In the genomic region with DNA sequence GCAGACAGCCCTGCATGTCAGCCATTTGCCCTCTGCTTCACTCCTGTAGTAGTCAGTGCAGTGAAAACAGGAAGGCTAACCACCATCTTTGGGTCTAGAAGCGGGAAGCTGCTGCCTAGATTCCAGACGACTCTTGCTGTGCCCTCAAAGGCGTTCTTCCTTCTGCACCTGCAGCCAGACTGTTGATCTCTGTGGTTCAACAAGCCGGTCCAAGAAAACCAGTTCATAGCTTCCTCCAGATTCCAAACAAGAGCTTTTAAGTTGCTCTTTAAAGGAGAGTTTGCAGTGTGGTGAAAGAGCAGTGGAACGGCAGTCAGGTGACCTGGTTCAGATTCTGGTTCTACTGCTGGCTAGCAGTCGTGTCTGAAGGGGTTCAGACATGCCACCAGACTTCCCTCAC, we compare ENCODE assay signal across 16 mouse cellular contexts. TPM values are rescaled to one million over a fixed set of nuclear protein-coding genes. Genes with fewer than 3 reads are reported as not detected.
A peak's percentile ranks its signal among the peaks of the same experiment; 100 is the strongest.
DNase-seq lines count a peak whose midpoint lies in the region; ATAC-seq and TF ChIP-seq lines count a peak whose summit lies in the region.
"Had no signal": no experiment of that assay in that cellular context is flagged by ENCODE, and none has a peak within 500 bp of the region (broad histone marks: within the 10 kb centered on the region; RNA-seq: fewer than 3 reads in every experiment).

No protein-coding gene starts in this region.

- H3K27me3 ChIP-seq in forebrain, postnatal 0 days (ENCODE audit: insufficient read depth, low read length): no peaks in the 10 kb centered on the region
- H3K27me3 ChIP-seq in forebrain, embryonic 10.5 days (ENCODE audit: poor library complexity, severe bottlenecking): no peaks in the 10 kb centered on the region
- H3K27me3 ChIP-seq: embryonic facial prominence, embryonic 13.5 days; liver, embryonic 12.5 days; neural tube, embryonic 15.5 days had no signal

- no peak for TF ChIP-seq CTCF in forebrain, postnatal 0 days (IDR thresholded peaks at IDR 0.05; ENCODE audit: low read depth)
- TF ChIP-seq CTCF in layer of hippocampus, adult 2 months (conservative IDR thresholded peaks at IDR 0.05): no peak

- peak overlapping the region; percentile 62 for H3K27ac ChIP-seq in forebrain, postnatal 0 days (ENCODE audit: low read depth, low read length)
- no peak overlapping the region for H3K27ac ChIP-seq in forebrain, embryonic 10.5 days
- H3K27ac ChIP-seq in layer of hippocampus, adult 2 months: peak overlapping the region; percentile 33; the same call in 1 of the 2 replicates
- H3K27ac ChIP-seq: embryonic facial prominence, embryonic 13.5 days; liver, embryonic 12.5 days; neural tube, embryonic 15.5 days had no signal

- 0 out of 2 replicates have a peak, but pooled peaks cover 3% of the 10 kb centered on the region for H3K4me1 ChIP-seq in forebrain, postnatal 0 days (ENCODE audit: insufficient read depth)
- peaks cover 7% of the 10 kb centered on the region for H3K4me1 ChIP-seq in forebrain, embryonic 10.5 days
- H3K4me1 ChIP-seq: liver, embryonic 12.5 days; neural tube, embryonic 15.5 days had no signal

- H3K4me2 ChIP-seq in forebrain, postnatal 0 days (ENCODE audit: low read depth): no peak overlapping the region
- H3K4me2 ChIP-seq: embryonic facial prominence, embryonic 13.5 days; liver, embryonic 12.5 days; neural tube, embryonic 15.5 days had no signal

- WGBS in forebrain, postnatal 0 days: 72% methylated on average over 6 of the region's 6 CpGs
- WGBS in forebrain, embryonic 10.5 days: 83% methylated on average over 6 of the region's 6 CpGs

- no peak for ATAC-seq in forebrain, postnatal 0 days
- ATAC-seq in megakaryocyte progenitor cell, adult 5-6 weeks (replicated peaks; ENCODE audit: poor library complexity): no peak
- ATAC-seq: liver, embryonic 12.5 days had no signal

- H3K9me3 ChIP-seq in forebrain, postnatal 0 days (ENCODE audit: low read length): no peaks in the 10 kb centered on the region
- H3K9me3 ChIP-seq in forebrain, embryonic 10.5 days: no peaks in the 10 kb centered on the region
- H3K9me3 ChIP-seq: embryonic facial prominence, embryonic 13.5 days; liver, embryonic 12.5 days; neural tube, embryonic 15.5 days had no signal

- peaks cover 7% of the 10 kb centered on the region; the same call in 1 of the 2 replicates for H3K36me3 ChIP-seq in forebrain, postnatal 0 days (ENCODE audit: insufficient read depth)
- H3K36me3 ChIP-seq in forebrain, embryonic 10.5 days (replicated peaks): peaks cover 9% of the 10 kb centered on the region

- H3K4me3 ChIP-seq in forebrain, postnatal 0 days (ENCODE audit: low read depth, low read length): no peak overlapping the region
- H3K4me3 ChIP-seq in forebrain, embryonic 10.5 days: no peak overlapping the region
- H3K4me3 ChIP-seq in layer of hippocampus, adult 2 months: no peak overlapping the region
- H3K4me3 ChIP-seq: embryonic facial prominence, embryonic 13.5 days; liver, embryonic 12.5 days; neural tube, embryonic 15.5 days had no signal

- H3K9ac ChIP-seq in forebrain, postnatal 0 days: no peak overlapping the region
- H3K9ac ChIP-seq: embryonic facial prominence, embryonic 13.5 days; liver, embryonic 12.5 days; neural tube, embryonic 15.5 days had no signal

- no peak for DNase-seq in forebrain, postnatal 0 days
- DNase-seq in forebrain, embryonic 10.5 days (ENCODE audit: extremely low spot score, low spot score): no peak
- DNase-seq in layer of hippocampus, adult 2 months (ENCODE audit: low spot score in 2 of 2): no peak
- DNase-seq in layer of hippocampus, adult 18-20 months (ENCODE audit: low spot score in 2 of 2): no peak
- DNase-seq in fibroblast of lung, adult 2 months (ENCODE audit: low read depth): peak; percentile 35
- DNase-seq in thymus, postnatal 0 days (ENCODE audit: low spot score): peak; percentile 53
- DNase-seq in right cerebral cortex, postnatal 4 days: no peak
- DNase-seq: cerebellum, adult 11 months; cerebellum, postnatal 36 days; layer of hippocampus, adult 9-11 months; left cerebral cortex, postnatal 4 days; right cerebral cortex, adult 18-20 months had no signal

RNA-seq across cellular contexts. Expression of a gene that starts 48.2 kb away (rescaled TPM):
- 10.6 and 11.0 TPM in 2 replicates for total RNA-seq in forebrain, postnatal 0 days (2014; rRNA removed)
- 6.9 and 7.4 TPM in 2 replicates for polyA plus RNA-seq in forebrain, postnatal 0 days (2015; fragmentation: Nextera tagmentation; extraction: Ambion mirVana)
- polyA plus RNA-seq in forebrain, embryonic 10.5 days (2016; fragmentation: Nextera tagmentation; extraction: Ambion mirVana): 25.1 and 27.8 TPM in 2 replicates
- total RNA-seq in layer of hippocampus, adult 2 months (2021): 10 to 100 TPM; 17.6 to 18.4 TPM
- total RNA-seq in layer of hippocampus, adult 18-20 months (2021): 10 to 100 TPM; 21.0 to 22.9 TPM
- polyA plus RNA-seq in thymus, postnatal 0 days (2015; fragmentation: Nextera tagmentation; extraction: Ambion mirVana): 20.1 and 20.5 TPM in 2 replicates
- 4.8 and 8.8 TPM in 2 replicates for total RNA-seq in megakaryocyte progenitor cell, adult 5-6 weeks (2015)
- total RNA-seq in megakaryocyte progenitor cell, adult 5-6 weeks (2017): 3.9 and 7.4 TPM in 2 replicates

Comparison
In these comparisons a context has a peak if more than half of its experiments do, and no peak if none do; other contexts are left out.
1. DNase-seq: peak in fibroblast of lung, adult 2 months (single experiment) and thymus, postnatal 0 days (single experiment); none in forebrain, postnatal 0 days (single experiment), forebrain, embryonic 10.5 days (single experiment), layer of hippocampus, adult 2 months (0 of 2), layer of hippocampus, adult 18-20 months (0 of 2) and right cerebral cortex, postnatal 4 days (single experiment).